Mouse (Mus musculus) mouse embryonic stem cell (cell line): ENCODE data around the gene Stk11.

ENCODE experiments used
- in situ Hi-C, 2 experiments: fragments of 300-500 bp; cut with MboI; formaldehyde crosslinking; loops; 1 replicate in 1 of 2; 3 replicates in 1 of 2; pipeline ENCODE4 v1.14.3; 2019 to 2020; ENCODE audit warnings: low sequenced_read_pairs in 2 of 2, low pct_unique_long_range_greater_than_20kb in 1 of 2, mixed read lengths in 1 of 2; ENCODE audit not compliant: unreplicated experiment in 1 of 2

The Stk11 gene

DNA sequence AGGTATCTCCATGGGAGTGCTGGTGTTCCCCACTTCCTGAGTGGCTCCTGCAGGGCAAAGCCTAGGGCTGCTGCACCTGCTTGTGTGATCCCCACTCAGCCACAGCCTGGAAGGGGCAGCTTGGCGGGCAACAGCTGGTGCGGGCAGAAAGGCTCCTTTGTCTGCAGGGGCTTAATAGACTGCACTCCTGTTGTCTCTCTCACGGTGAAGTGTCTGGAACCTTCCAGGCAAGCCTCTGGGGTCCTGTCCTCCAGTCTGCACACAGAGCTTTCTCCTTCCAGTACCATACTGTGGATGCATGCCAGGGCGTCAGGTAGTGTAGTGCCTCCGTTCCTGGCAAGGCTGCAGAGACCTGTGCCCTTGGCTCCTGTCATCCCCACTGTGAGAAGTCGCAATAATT is 2.9 kb downstream of the Stk11 start:
- in situ Hi-C loops = no loop called here

DNA sequence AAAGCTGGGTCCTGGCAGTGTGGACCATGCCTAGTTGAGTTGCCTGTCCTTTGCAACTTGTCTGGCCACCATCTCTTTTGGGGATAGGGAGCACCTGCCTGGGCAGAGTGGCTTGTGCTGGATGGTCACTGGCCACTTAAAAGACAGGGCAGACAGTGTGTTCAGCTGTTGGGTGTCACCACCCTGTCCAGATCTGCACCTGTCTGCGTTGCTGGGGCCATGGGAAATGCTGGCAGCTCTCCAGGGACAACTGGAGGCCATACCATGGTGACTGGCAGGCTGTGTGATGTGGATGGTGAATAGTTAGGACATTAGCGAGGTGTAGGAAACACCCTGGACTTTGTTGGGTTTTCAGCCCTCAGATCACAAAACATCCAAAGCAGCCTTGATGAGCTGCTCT is 4.5 kb downstream of the Stk11 start:
- in situ Hi-C loops = no loop called here

DNA sequence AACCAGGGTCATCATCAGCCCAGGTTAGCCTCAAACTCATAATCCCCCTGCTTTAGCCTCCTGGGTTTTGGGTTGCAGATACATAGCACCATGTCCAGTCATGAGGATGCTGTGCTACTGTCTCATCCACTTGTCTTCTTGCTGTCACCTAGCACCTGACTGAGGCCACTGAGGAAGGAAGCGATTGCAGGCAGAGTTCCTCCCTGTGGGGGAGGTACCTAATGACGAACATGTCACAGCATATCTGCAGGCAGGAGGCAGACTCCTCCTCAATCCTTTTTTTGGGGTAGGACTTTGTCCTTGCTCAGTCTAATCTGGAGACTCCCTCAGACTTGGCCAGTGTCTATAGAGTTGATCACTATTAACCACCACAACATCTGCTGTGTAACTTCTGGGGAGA is 6.0 kb downstream of the Stk11 start:
- in situ Hi-C loops = no loop called here

DNA sequence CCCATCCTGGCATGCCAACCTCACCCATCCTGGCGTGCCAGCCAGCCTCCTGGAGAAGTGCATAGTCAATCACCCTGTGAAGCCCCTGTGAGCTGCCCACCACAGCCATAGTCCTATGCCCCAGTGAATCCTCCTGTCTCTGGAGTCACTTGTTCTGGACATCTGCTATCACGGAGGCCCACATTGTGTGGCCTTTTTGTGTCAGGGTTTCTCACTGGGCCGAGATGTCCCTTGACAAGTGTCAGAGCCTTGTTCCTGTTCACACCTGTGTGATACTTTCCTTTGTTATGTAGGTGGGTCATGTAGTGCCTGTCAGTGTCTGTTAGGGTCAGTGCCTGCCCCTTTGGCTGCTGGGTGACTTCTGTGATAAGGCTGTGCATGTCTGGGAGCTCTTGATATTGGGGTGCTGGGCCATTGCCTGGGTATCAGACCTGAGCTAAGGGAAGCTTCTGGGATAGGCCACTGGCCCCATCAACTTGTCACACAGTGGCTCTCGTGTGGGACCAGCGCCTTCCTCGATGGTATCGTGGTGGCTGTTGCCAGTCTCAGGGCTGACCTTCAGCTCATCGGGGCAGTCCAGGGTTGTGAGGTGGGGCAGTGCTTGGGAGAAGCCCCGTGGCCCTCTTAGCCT is 8.4 kb downstream of the Stk11 start:
- in situ Hi-C loops = no loop called here

DNA sequence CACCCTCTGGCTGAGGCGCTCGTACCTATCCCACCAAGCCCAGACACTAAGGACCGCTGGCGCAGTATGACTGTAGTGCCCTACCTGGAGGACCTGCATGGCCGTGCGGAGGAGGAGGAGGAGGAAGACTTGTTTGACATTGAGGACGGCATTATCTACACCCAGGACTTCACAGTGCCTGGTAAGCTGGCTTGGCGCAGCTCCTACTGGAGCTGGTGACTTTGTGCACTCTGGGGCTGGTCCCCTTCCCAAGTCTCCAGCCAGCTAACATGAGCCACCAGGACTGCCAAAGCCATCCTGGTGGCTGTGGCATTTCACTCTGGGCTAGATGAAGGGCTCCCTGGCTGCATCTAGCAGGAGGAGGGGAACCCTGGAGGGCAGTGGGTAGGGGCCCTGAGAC is 12.3 kb downstream of the Stk11 start:
- in situ Hi-C loops = no loop called here

GRCm38 (mm10) chr10:80129846-80130245 is 14.2 kb downstream of the Stk11 start:
- in situ Hi-C loops = no loop called here

DNA sequence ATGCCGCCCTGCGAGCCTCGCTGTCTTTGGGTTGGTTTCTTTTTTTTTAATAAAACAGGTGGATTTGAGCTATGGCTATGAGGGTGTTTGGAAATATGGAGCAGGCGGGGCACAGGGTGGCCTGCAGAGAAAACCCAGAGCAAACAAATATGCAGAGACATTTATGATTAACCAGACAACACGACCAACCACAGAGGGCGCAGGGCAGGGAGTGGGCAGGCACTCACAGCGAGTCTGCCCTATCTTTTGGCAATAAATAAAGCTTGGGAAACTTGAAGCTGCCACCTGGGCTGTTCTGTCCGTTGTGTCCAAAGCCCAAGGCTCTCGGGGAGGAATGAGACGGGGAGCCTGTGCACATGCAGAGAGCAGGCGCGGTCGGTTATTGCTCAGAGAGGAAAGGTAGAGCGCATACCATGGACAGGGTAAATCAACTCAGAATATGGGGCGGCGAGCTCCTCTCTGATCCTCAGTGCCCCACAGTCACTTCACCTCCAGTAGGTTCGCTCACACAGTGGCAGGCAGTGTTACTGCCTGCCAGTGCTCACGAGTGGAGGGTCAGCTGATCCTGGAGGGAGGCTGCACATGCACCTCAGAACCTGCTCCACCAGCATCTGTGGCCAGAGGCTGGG is 14.9 kb downstream of the Stk11 start:
- in situ Hi-C loops = no loop called here

DNA sequence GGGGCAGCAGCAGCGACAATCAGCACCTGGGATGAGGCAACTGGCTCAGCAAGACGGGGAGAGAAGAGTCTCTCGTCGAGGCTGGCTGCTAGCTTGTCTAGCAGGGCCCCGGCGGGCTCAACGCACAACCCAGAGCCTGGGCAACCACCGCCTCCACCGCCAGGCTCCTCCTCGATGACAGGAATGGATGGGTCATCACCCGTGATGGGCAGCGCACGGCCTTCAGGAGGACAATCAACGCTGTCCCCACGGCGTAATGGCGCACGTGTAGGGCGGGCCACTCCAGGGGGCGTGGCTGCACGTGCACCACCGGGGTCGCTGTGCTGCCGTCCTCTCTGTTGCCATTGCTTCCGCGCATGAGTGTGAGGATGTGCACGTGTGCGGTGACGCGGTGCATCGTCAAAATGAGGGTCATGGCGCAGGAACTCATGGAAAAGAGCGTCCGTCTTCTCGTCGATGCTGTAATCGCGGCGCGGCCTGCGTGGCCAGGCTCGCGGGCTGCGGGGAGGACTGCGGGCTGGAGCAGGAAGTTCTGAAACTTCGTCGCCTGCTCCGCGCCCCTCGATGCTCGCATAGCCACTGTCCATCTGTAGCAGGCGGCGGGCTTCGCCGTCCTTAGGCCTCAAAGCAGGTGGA is 15.8 kb downstream of the Stk11 start:
- in situ Hi-C loops = no loop called here

DNA sequence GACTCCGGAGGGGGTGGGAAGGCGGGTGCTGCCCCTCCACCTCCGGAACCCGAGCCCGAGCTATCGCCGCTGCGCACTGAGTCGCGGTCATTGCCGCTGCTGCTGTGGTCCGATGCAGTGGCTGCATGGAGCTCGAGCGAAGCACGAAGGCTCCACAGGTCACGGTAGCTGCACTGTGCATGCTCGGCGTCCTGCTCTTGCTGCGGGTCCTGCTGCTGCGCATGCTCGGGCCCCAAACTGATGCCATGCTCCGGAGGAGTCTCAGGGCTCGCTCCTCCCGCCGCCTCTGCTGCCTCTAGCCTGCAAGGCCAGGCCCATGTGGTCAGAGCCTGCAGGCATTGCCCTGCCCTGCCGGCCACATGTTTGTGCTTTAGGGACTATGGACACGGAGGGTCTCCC is 16.3 kb downstream of the Stk11 start:
- in situ Hi-C loops = no loop called here

GRCm38 (mm10) chr10:80133226-80133849 is 17.7 kb downstream of the Stk11 start:
- in situ Hi-C loops = no loop called here

DNA sequence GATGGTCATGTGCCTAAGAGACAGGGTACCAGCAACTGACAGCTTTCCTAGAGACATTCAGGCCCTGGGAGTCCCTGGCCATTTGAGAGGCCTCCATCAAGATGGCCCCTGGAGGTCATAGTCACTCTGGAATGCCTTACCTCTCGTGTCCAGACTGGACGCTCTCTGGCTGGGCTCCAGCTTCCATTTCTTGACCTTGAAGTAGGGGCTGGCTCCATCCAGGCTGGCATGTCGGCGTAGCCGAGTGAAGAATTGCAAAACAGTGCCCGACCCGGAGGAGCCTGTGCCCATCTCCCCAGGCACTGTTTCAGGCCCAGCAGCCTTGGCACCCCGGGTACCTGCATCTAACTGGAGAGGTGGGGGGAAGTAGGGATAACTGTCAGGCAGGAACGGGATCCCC is 18.8 kb downstream of the Stk11 start:
- in situ Hi-C loops = no loop called here

GRCm38 (mm10) chr10:80135161-80135560 is 19.6 kb downstream of the Stk11 start:
- in situ Hi-C loops = no loop called here

- in situ Hi-C loops = no loop called here
These were observed 20.0 kb downstream of the Stk11 start for GRCm38 (mm10) chr10:80135641-80136040.

DNA sequence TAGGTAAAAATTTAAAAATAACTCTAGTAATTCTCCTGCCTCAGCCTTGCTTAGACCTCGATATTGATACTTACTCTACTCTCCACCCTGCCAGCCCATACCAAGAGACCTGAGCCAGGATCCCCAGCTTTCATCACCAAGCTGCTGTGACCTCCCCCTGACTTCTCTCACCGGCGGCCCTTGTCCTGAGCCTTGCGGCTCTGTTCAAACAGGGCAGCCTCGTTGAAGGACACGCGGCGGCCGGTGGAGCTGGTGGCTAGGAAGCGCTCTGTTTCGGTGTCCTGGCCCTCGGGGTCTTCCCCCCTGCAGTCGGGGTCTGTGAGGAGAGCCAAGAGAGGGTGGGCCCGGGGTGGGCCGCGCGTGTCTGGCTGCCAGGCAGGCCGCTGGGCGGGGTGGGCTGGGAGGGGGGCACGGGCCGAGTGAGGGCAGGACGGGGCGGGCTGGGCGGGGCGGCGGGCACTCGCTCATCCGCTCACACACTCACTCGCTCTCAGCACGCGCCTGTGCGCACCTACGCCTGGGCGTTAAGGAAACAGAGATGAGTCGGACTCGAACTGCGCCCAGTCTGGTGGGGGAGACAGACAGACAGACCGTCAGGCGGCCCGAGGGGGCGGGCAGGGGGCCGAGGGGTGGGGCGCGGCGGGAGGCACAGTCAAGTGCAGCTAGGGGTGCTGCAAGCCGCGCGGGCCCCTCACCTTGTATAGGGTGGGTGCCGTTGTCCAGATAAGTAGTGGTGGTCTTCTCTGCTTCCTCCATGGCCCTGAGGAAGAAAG is 20.8 kb downstream of the Stk11 start:
- in situ Hi-C loops = no loop called here

GRCm38 (mm10) chr10:80136952-80137625 is 21.5 kb downstream of the Stk11 start:
- in situ Hi-C loops = no loop called here

- in situ Hi-C loops = no loop called here
These were observed 22.3 kb downstream of the Stk11 start for GRCm38 (mm10) chr10:80137626-80138552.

DNA sequence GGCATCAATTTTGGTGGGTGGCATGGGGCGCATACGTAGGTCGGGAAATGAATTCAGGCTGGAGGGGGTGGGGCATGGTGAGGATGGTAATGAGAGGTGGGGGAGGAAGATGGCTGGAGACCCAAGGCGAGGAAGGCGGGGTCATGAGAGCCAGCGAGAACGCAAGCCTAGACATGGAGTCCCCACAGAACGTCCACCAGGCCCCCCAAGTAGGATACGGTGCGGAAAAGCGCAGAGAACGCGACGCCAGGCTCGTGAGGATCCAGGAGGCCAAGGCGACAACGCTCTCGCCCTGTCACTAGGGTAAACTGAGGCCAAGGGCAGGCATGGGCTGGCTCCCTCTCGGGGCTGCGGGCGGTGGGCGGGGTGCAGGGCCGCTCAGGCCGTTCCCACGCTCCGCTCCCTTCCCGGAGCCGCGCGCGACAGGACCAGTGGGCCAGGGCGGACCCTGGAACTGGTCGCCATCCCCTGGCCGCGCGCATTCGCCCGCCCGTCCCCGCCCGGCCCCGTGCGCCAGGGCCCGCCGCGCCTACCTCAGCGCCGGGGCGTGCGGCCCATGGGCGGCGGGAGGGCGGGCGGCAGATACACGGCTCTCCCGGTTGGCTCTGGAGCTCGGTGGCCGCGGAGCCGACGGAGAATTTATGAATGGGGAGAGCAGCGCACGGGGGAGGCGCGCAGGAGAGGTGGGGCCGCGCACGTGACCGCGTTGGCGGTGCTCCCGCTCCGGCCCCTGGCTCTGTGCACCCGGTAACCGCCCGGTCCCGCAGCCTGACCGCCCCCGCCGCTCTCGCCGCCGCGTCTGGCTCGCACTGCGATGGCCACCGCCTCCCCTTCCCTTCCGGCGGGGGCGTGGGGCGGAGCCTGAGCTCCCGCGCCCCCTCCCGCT is 23.2 kb downstream of the Stk11 start, which contains the start of gene Atp5d:
TSS of gene Atp5d (plus strand) at position 80 of the 886 bp plus-strand sequence.
- in situ Hi-C loops = no loop called here
